Mouse (Mus musculus) frontal cortex, postnatal 10 days (tissue): ENCODE data around the gene Ap1g2.

Source experiments
- DNase-seq, 2 experiments: peaks; one replicate each; pipeline ENCODE4 v3.0.0; 2022; ENCODE audit warnings: low spot score in 2 of 2, mixed read lengths in 1 of 2

The Ap1g2 gene

GRCm38 (mm10) chr14:55105836-55106809 is at the start of gene Ap1g2:
Ap1g2 (minus strand) TSS chr14:55106593.
- peak; percentile 78 to 81 for DNase-seq

- no peak for DNase-seq
Observed at GRCm38 (mm10) chr14:55152951-55153481, 46.6 kb upstream of the Ap1g2 start.

GRCm38 (mm10) chr14:55152174-55152573 is 45.8 kb upstream of the Ap1g2 start:
- no peak for DNase-seq

GRCm38 (mm10) chr14:55150985-55151384 is 44.6 kb upstream of the Ap1g2 start:
- DNase-seq = no peak

- DNase-seq = no peak
Observed at GRCm38 (mm10) chr14:55149041-55149440, 42.6 kb upstream of the Ap1g2 start.

- peak; percentile 22 to 71 for DNase-seq
Observed at GRCm38 (mm10) chr14:55148363-55148915, 42.0 kb upstream of the Ap1g2 start.

- no peak for DNase-seq
Observed at GRCm38 (mm10) chr14:55146829-55147401, 40.5 kb upstream of the Ap1g2 start.

- no peak for DNase-seq
Observed at GRCm38 (mm10) chr14:55146324-55146723, 39.9 kb upstream of the Ap1g2 start.

GRCm38 (mm10) chr14:55139313-55139712 is 32.9 kb upstream of the Ap1g2 start:
- no peak for DNase-seq

DNA sequence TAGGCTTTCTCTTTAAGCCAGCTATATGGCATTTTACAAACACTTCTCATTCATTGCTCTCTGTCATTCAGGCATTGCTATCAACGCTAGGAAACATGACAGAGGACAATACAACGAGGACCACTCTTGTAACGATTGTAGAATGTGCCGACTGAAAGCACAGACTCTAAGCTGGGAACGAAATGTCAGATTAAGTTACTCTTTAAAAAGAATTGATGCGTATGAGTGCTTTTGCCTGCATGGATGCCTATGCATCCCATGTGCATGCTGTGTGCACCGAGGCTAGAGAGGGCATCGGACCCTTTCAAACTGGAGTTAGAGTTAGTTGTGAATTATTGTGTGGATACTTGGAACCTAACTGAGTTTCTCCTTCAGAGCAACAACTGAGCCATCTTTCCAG is 29.3 kb upstream of the Ap1g2 start:
- DNase-seq = no peak

- no peak for DNase-seq
Observed at GRCm38 (mm10) chr14:55126521-55126920, 20.1 kb upstream of the Ap1g2 start.

DNA sequence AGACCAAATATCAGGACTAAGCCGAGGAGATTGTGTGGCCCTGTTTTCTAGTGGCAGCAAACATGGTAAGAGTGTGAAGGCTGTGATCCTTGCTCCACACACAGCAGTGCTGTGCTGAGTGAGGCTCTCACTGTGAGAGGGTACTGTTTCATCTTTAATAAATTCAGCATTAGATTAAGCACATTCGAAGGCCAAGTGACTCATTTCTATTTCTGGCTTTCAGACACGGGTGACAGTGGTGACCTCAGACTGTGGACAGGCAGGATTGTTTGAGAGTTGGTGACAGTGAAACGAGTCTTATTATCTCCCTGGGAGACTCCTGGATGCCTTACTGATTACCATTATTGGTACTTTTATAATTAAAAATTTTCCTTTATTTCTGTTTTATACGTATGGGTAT is 19.3 kb upstream of the Ap1g2 start:
- DNase-seq = no peak

- no peak for DNase-seq
Observed at GRCm38 (mm10) chr14:55122359-55122758, 16.0 kb upstream of the Ap1g2 start.

DNA sequence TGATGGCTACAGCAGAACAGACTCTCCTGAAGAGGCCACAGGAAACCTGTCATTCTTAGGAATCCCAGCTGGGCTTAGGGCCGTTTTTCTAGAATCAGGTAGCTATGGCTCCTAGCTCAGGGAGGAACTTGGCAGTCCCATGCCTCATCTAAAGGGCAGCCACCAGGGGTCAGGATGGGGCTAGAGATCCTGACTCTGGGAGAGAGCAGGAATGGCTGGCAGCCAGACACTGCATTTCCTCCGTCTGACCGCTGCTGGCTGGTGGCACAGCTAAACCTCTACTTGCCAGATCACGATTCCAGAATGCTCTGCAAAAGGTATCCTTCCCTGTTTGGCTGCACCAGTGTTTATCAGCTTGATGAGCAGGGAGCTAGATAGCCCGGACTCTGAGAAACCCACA is 15.6 kb upstream of the Ap1g2 start:
- DNase-seq = peak in 1 of 2 experiments; percentile 68

- no peak for DNase-seq
Observed at GRCm38 (mm10) chr14:55119421-55120134, 13.2 kb upstream of the Ap1g2 start.

DNA sequence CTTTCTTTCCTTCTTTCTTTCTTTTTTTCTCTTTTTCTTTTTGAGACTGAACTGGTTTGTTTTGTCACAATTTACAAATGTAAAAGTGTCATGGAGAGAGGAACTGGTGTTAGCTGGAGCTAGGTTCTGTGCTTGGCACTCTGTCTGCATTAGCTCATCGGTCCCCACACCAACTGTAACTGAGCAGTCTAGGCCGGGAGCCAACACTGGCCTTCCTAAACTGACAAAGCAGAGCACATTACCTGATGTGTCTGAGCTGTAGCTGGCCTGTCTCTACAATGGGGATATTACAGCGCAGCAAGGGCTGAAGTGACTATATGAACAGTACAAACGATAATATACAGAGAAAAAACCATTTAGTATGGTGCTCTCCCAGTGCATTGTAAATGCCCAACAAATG is 12.5 kb upstream of the Ap1g2 start:
- no peak for DNase-seq

DNA sequence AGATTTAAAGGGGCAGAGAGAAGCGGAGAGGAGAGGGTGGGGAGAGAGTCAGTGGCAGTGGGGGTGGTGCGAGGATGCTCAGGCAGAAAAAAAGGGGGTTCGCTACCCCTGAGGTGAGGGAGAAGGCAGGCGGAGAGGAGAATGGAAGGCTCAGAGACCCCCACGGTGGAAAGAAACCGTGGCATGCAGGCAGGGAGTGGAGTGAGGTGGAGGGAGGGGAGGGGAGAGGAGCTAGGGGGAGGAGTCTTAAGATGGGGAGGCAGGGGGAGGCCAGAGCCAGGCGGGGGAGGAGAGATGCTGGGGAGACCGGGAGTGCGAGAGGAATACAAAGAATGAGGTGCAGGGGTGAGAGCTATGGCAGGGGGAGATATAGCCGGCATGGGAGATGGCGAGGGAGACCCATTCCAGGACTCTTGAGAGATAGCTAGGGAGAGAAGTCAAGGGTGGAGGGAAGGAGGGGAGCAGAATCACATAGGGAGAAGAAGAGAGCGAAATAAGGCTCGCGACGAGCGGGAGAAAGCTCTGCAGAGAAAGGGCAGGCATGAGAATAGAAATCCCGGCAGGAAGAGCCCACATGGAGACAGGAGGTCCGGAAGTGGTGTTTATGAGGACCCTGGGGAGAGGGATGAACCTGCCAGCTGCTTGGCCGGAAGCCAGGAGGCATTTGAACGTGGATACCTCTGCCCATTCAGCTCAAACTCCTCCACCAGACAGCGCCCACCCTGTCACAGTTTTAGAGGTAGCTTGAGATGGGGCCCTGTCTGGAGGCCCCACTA is 10.2 kb upstream of the Ap1g2 start, which contains the start of gene Jph4:
Gene Jph4 (minus strand): TSS at position 511 of the 776 bp plus-strand sequence.
- DNase-seq = peak; percentile 68 to 71

DNA sequence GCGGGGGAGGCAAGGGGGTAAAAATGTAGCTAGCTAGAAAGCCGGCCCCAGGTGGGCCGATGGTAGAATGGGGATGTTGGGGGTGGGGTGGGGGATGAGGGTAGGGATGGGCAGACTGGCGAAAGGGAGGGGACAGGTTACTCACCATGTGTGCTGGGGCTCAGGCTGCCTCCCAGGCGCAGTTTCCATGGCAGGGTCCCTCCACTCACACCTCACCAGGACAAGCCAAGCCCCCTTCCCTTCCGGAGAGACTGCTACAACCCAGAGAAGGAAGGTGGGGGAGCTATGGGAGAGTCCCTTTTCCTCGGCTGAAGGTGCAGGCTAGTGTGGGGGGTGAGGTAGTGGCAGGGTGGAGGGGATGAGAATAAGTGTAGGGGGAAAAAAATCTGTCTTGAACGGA is 9.5 kb upstream of the Ap1g2 start:
- peak in 1 of 2 experiments; percentile 26 for DNase-seq

- DNase-seq = peak in 1 of 2 experiments; percentile 63
Observed at GRCm38 (mm10) chr14:55114759-55115701, 8.6 kb upstream of the Ap1g2 start.
